Mouse (Mus musculus): ENCODE results near the gene Sfxn3.

GRCm38 (mm10) chr19:45013581-45014225 lies 33.6 kb upstream of the Sfxn3 start:
- no peak for TF ChIP-seq CTCF (IDR thresholded peaks at IDR 0.05 in 2 of 3, conservative IDR thresholded peaks at IDR 0.05 in 1 of 3; ENCODE audit: control insufficient read depth in 1 of 3, insufficient read depth in 1 of 3, low read depth in 2 of 3, low read length in 3 of 3, poor library complexity in 1 of 3, severe bottlenecking in 1 of 3)
- no peak for TF ChIP-seq EP300 (IDR thresholded peaks at IDR 0.05; ENCODE audit: low read depth in 1 of 2, low read length in 2 of 2)
- no peak for TF ChIP-seq TAL1 (IDR thresholded peaks at IDR 0.05; ENCODE audit: low read length)
- no peak for TF ChIP-seq CHD1 (IDR thresholded peaks at IDR 0.05; ENCODE audit: low read depth, low read length)
- TF ChIP-seq HCFC1 (IDR thresholded peaks at IDR 0.05; ENCODE audit: low read depth, low read length): no peak; the same call in 1 of the 2 replicates
- no peak for TF ChIP-seq GATA1 (IDR thresholded peaks at IDR 0.05; ENCODE audit: low read depth, low read length)
- TF ChIP-seq POLR2A (IDR thresholded peaks at IDR 0.05; ENCODE audit: control insufficient read depth in 1 of 2, insufficient read depth in 1 of 2, low read depth in 1 of 2, low read length in 2 of 2, poor library complexity in 1 of 2): peak; percentile 39 to 55; a peak in 1 of 4 replicates
- TF ChIP-seq TBP (IDR thresholded peaks at IDR 0.05; ENCODE audit: low read depth, low read length): 0 out of 2 replicates have a peak, but pooled peaks have one; percentile 10
- no peak for TF ChIP-seq ZKSCAN1 (IDR thresholded peaks at IDR 0.05; ENCODE audit: low read depth, low read length)
- peak; percentile 29; the same call in 1 of the 2 replicates for TF ChIP-seq MXI1 (IDR thresholded peaks at IDR 0.05; ENCODE audit: low read depth, low read length)
- TF ChIP-seq POLR2AphosphoS2 (IDR thresholded peaks at IDR 0.05; ENCODE audit: low read length): peak; percentile 70; the same call in 1 of the 2 replicates
- 0 out of 2 replicates have a peak, but pooled peaks have one; percentile 6 for TF ChIP-seq MAZ (IDR thresholded peaks at IDR 0.05; ENCODE audit: low read depth, low read length)
- TF ChIP-seq MYB (IDR thresholded peaks at IDR 0.05; ENCODE audit: low read depth, low read length): no peak

Data from MEL (cell line).